Mouse (Mus musculus): Measurements from ENCODE around the gene Dlk1. TPM values are rescaled to one million over a fixed set of nuclear protein-coding genes. Genes with fewer than 3 reads are reported as not detected.
"Not testable (repeated sequence)": the region's sequence is repeated elsewhere in the genome, so short reads cannot be mapped to it uniquely, and the experiment has no call there.

The Dlk1 gene
- polyA plus RNA-seq, 1 experiment from 2014 or later: 272 TPM

GRCm38 (mm10) chr12:109457836-109458235, 5.2 kb downstream of the Dlk1 start:
- WGBS: 25% methylated on average over 8 of the region's 8 CpGs
- peaks cover 55% of the 10 kb centered on the region for H3K4me1 ChIP-seq
- H3K9ac ChIP-seq: peak overlapping the region; percentile 16; the same call in 1 of the 2 replicates
- H3K36me3 ChIP-seq: no peaks in the 10 kb centered on the region
- peaks cover 85% of the 10 kb centered on the region for H3K27me3 ChIP-seq
- no peaks in the 10 kb centered on the region for H3K9me3 ChIP-seq
- H3K27ac ChIP-seq: peak overlapping the region; percentile 17; the same call in 1 of the 2 replicates
- H3K4me2 ChIP-seq: peak overlapping the region; percentile 3; the same call in 1 of the 2 replicates
- H3K4me3 ChIP-seq: no peak overlapping the region
- no peak for ATAC-seq (ENCODE audit: insufficient number of reproducible peaks, insufficient read depth, low FRiP score, low TSS enrichment, low read depth)

GRCm38 (mm10) chr12:109458896-109459295, 6.3 kb downstream of the Dlk1 start:
- peak overlapping the region; percentile 51; the same call in 1 of the 2 replicates for H3K4me2 ChIP-seq
- H3K36me3 ChIP-seq: no peaks in the 10 kb centered on the region
- no peak overlapping the region for H3K9ac ChIP-seq
- H3K27ac ChIP-seq: no peak overlapping the region
- no peak for ATAC-seq (ENCODE audit: insufficient number of reproducible peaks, insufficient read depth, low FRiP score, low TSS enrichment, low read depth)
- H3K27me3 ChIP-seq: peaks cover 74% of the 10 kb centered on the region
- no peak overlapping the region for H3K4me3 ChIP-seq
- H3K4me1 ChIP-seq: peaks cover 44% of the 10 kb centered on the region
- H3K9me3 ChIP-seq: no peaks in the 10 kb centered on the region
- WGBS: 24% methylated on average over 10 of the region's 10 CpGs

- Histone ChIP-seq H3K27ac (no peak overlapping the region), H3K9me3 (no peaks in the 10 kb centered on the region), H3K9ac (peak overlapping the region; percentile 54), H3K36me3 (no peaks in the 10 kb centered on the region), H3K27me3 (peaks cover 66% of the 10 kb centered on the region), H3K4me2 (peak overlapping the region; percentile 51), H3K4me3 (peak overlapping the region; percentile 21), H3K4me1 (peaks cover 42% of the 10 kb centered on the region)
- 35% methylated on average over 49 of the region's 49 CpGs for WGBS
- no peak for ATAC-seq (ENCODE audit: insufficient number of reproducible peaks, insufficient read depth, low FRiP score, low TSS enrichment, low read depth)
Observed at GRCm38 (mm10) chr12:109459481-109460401, 7.1 kb downstream of the Dlk1 start.

GRCm38 (mm10) chr12:109462594-109462993, 10.0 kb downstream of the Dlk1 start:
- Histone ChIP-seq H3K4me2 (no peak overlapping the region), H3K9me3 (no peaks in the 10 kb centered on the region), H3K27me3 (peaks cover 37% of the 10 kb centered on the region), H3K4me3 (no peak overlapping the region), H3K4me1 (peaks cover 24% of the 10 kb centered on the region), H3K36me3 (no peaks in the 10 kb centered on the region), H3K27ac (no peak overlapping the region), H3K9ac (no peak overlapping the region)
- WGBS: 72% methylated on average over 10 of the region's 10 CpGs
- no peak for ATAC-seq (ENCODE audit: insufficient number of reproducible peaks, insufficient read depth, low FRiP score, low TSS enrichment, low read depth)

GRCm38 (mm10) chr12:109467417-109467816, 14.8 kb downstream of the Dlk1 start:
- H3K9me3 ChIP-seq; H3K4me1 ChIP-seq; H3K4me2 ChIP-seq; H3K9ac ChIP-seq; H3K4me3 ChIP-seq; ATAC-seq (ENCODE audit: insufficient number of reproducible peaks, insufficient read depth, low FRiP score, low TSS enrichment, low read depth); H3K36me3 ChIP-seq; H3K27ac ChIP-seq; H3K27me3 ChIP-seq: not testable (repeated sequence)
- 85% methylated on average over 4 of the region's 4 CpGs for WGBS

GRCm38 (mm10) chr12:109469793-109470192, 17.2 kb downstream of the Dlk1 start:
- ATAC-seq (ENCODE audit: insufficient number of reproducible peaks, insufficient read depth, low FRiP score, low TSS enrichment, low read depth): no peak
- 89% methylated on average over 8 of the region's 8 CpGs for WGBS
- Histone ChIP-seq H3K4me2 (no peak overlapping the region), H3K9me3 (no peaks in the 10 kb centered on the region), H3K27me3 (no peaks in the 10 kb centered on the region), H3K27ac (no peak overlapping the region), H3K4me3 (no peak overlapping the region), H3K4me1 (peaks cover 14% of the 10 kb centered on the region), H3K9ac (no peak overlapping the region), H3K36me3 (no peaks in the 10 kb centered on the region)

GRCm38 (mm10) chr12:109472627-109473026, 20.0 kb downstream of the Dlk1 start:
- ATAC-seq (ENCODE audit: insufficient number of reproducible peaks, insufficient read depth, low FRiP score, low TSS enrichment, low read depth): no peak
- no peaks in the 10 kb centered on the region for H3K36me3 ChIP-seq
- H3K9ac ChIP-seq: no peak overlapping the region
- H3K4me2 ChIP-seq: no peak overlapping the region
- no peak overlapping the region for H3K27ac ChIP-seq
- H3K4me1 ChIP-seq: peaks cover 27% of the 10 kb centered on the region
- peaks cover 4% of the 10 kb centered on the region; the same call in 1 of the 2 replicates for H3K27me3 ChIP-seq
- H3K4me3 ChIP-seq: no peak overlapping the region
- WGBS: 86% methylated on average over 11 of the region's 11 CpGs
- no peaks in the 10 kb centered on the region for H3K9me3 ChIP-seq

GRCm38 (mm10) chr12:109473575-109473976, 21.0 kb downstream of the Dlk1 start:
- Histone ChIP-seq H3K4me2 (no peak overlapping the region), H3K4me3 (no peak overlapping the region), H3K4me1 (peaks cover 27% of the 10 kb centered on the region), H3K27ac (no peak overlapping the region), H3K9me3 (no peaks in the 10 kb centered on the region), H3K27me3 (peaks cover 10% of the 10 kb centered on the region; the same call in 1 of the 2 replicates), H3K9ac (no peak overlapping the region), H3K36me3 (no peaks in the 10 kb centered on the region)
- no peak for ATAC-seq (ENCODE audit: insufficient number of reproducible peaks, insufficient read depth, low FRiP score, low TSS enrichment, low read depth)
- 38% methylated on average over 6 of the region's 6 CpGs for WGBS

- 69% methylated on average over 9 of the region's 9 CpGs for WGBS
Observed at GRCm38 (mm10) chr12:109474187-109474606, 21.6 kb downstream of the Dlk1 start.

GRCm38 (mm10) chr12:109475501-109475900, 22.9 kb downstream of the Dlk1 start:
- peaks cover 10% of the 10 kb centered on the region; the same call in 1 of the 2 replicates for H3K27me3 ChIP-seq
- no peaks in the 10 kb centered on the region for H3K36me3 ChIP-seq
- 42% methylated on average over 4 of the region's 4 CpGs for WGBS
- H3K4me3 ChIP-seq: no peak overlapping the region
- 0 out of 2 replicates have a peak overlapping the region, but pooled peaks have one; percentile 39 for H3K27ac ChIP-seq
- ATAC-seq (ENCODE audit: insufficient number of reproducible peaks, insufficient read depth, low FRiP score, low TSS enrichment, low read depth): no peak
- H3K4me2 ChIP-seq: no peak overlapping the region
- H3K9ac ChIP-seq: no peak overlapping the region
- H3K9me3 ChIP-seq: no peaks in the 10 kb centered on the region
- H3K4me1 ChIP-seq: peaks cover 27% of the 10 kb centered on the region

More at GRCm38 (mm10) chr12:109474187-109474606, 21.6 kb downstream of the Dlk1 start:
- no peak overlapping the region for H3K4me2 ChIP-seq
- no peak for ATAC-seq (ENCODE audit: insufficient number of reproducible peaks, insufficient read depth, low FRiP score, low TSS enrichment, low read depth)
- no peak overlapping the region for H3K9ac ChIP-seq
- H3K27me3 ChIP-seq: peaks cover 10% of the 10 kb centered on the region; the same call in 1 of the 2 replicates
- H3K36me3 ChIP-seq: no peaks in the 10 kb centered on the region
- H3K9me3 ChIP-seq: no peaks in the 10 kb centered on the region
- peak overlapping the region; percentile 39; the same call in 1 of the 2 replicates for H3K27ac ChIP-seq
- H3K4me1 ChIP-seq: peaks cover 27% of the 10 kb centered on the region
- no peak overlapping the region for H3K4me3 ChIP-seq

GRCm38 (mm10) chr12:109486525-109486924, 33.9 kb downstream of the Dlk1 start:
- not testable (repeated sequence) for ATAC-seq (ENCODE audit: insufficient number of reproducible peaks, insufficient read depth, low FRiP score, low TSS enrichment, low read depth); H3K4me2 ChIP-seq; H3K27me3 ChIP-seq; H3K9me3 ChIP-seq; H3K36me3 ChIP-seq; H3K4me3 ChIP-seq; H3K27ac ChIP-seq; H3K4me1 ChIP-seq; H3K9ac ChIP-seq
- WGBS: 30% methylated on average over 1 of the region's 1 CpGs

- H3K4me2 ChIP-seq: no peak overlapping the region
- no peaks in the 10 kb centered on the region for H3K36me3 ChIP-seq
- H3K4me3 ChIP-seq: no peak overlapping the region
- WGBS: 65% methylated on average over 3 of the region's 3 CpGs
- no peaks in the 10 kb centered on the region for H3K4me1 ChIP-seq
- no peak overlapping the region for H3K27ac ChIP-seq
- no peaks in the 10 kb centered on the region for H3K27me3 ChIP-seq
- no peaks in the 10 kb centered on the region for H3K9me3 ChIP-seq
- no peak for ATAC-seq (ENCODE audit: insufficient number of reproducible peaks, insufficient read depth, low FRiP score, low TSS enrichment, low read depth)
- no peak overlapping the region for H3K9ac ChIP-seq
Observed at GRCm38 (mm10) chr12:109491701-109492100, 39.1 kb downstream of the Dlk1 start.
